Mouse (Mus musculus) intestine, postnatal 0 days (tissue): ENCODE measurements at regions not wholly inside any gene's neighbourhood (a gene's known extent, or its start where the extent isn't known, plus 50 kb on each side); places are given as distances from the start of the nearest gene placed in this dataset.

Source experiments
- ATAC-seq: fragments of 200-750 bp; cut with Nextera tagmentation; 2 replicates; pipeline ENCODE4 v1.8.0; 2017; ENCODE audit warnings: mild to moderate bottlenecking, moderate TSS enrichment, moderate library complexity
- H3K27ac ChIP-seq: fragments of 300-500 bp; sonication (generic); 2 replicates; pipeline ENCODE4 v1.5.1; 2014; ENCODE audit warnings: mild to moderate bottlenecking, low read depth, low read length, moderate library complexity
- H3K27me3 ChIP-seq: fragments of 300-500 bp; sonication (generic); replicated peaks from 2 replicates; pipeline ENCODE4 v1.6.1; 2014; ENCODE audit warnings: low read length, mixed read lengths; ENCODE audit not compliant: control insufficient read depth, insufficient read depth
- H3K36me3 ChIP-seq: fragments of 300-500 bp; sonication (generic); 2 replicates; pipeline ENCODE4 v1.6.1; 2014; ENCODE audit warnings: mild to moderate bottlenecking, moderate library complexity; ENCODE audit not compliant: control insufficient read depth, insufficient read depth
- H3K4me1 ChIP-seq: fragments of 300-500 bp; sonication (generic); replicated peaks from 2 replicates; pipeline ENCODE4 v1.6.1; 2014; ENCODE audit warnings: antibody characterized with exemption, low read length, mixed read lengths; ENCODE audit not compliant: control insufficient read depth, insufficient read depth
- H3K4me2 ChIP-seq: fragments of 300-500 bp; sonication (generic); replicated peaks from 2 replicates; pipeline ENCODE4 v1.6.1; 2014; ENCODE audit warnings: low read depth, mild to moderate bottlenecking, moderate library complexity
- H3K4me3 ChIP-seq: fragments of 300-500 bp; sonication (generic); 2 replicates; pipeline ENCODE4 v1.5.1; 2014; ENCODE audit warnings: low read depth, low read length
- H3K9ac ChIP-seq: fragments of 300-500 bp; sonication (generic); 2 replicates; pipeline ENCODE4 v1.6.1; 2014; ENCODE audit warnings: mild to moderate bottlenecking, low read depth, low read length
- H3K9me3 ChIP-seq: fragments of 300-500 bp; sonication (generic); 2 replicates; pipeline ENCODE4 v1.6.1; 2016; ENCODE audit warnings: mixed run types; ENCODE audit not compliant: control insufficient read depth
- CTCF ChIP-seq: sonication (generic); IDR thresholded peaks from 2 replicates; pipeline ENCODE4 v1.5.1; 2016; ENCODE audit warnings: low read depth, mild to moderate bottlenecking, control low read depth, antibody characterized with exemption, moderate library complexity
- WGBS: fragments of 180-500 bp; shearing (Covaris S2); extraction: QIAGEN DNeasy Blood & Tissue Kit; methylation state at CpG from one replicate; pipeline ENCODE4 v1.1.7; 2014; 5-methylcytosine and 5-hydroxymethylcytosine counted together

DNA sequence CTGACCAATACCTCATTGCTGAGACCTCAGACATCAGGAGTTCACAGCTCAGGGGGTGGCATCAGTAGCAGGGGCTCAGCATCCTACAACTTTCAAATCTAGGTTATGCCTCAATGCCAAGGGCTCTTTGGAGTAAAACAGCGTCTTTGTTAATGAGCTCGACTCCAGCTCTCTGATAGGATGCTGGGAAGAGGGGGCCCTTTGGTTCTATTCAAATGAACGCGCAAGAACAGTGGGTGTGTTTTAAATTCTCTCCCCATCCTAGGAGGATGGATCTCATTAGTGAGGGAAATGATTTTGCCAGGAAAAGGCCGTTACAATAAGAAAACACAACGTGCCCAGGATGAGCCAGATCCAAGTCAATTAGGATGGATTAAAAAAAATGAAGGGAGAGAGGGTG is 132.2 kb upstream of the 3110018I06Rik start:
- H3K27me3 ChIP-seq = no peaks in the 10 kb centered on the region
- no peaks in the 10 kb centered on the region for H3K36me3 ChIP-seq
- ATAC-seq = no peak
- no peak overlapping the region for H3K27ac ChIP-seq
- H3K4me1 ChIP-seq = no peaks in the 10 kb centered on the region
- no peak overlapping the region for H3K4me2 ChIP-seq
- 75% methylated on average over 6 of the region's 6 CpGs for WGBS
- no peaks in the 10 kb centered on the region for H3K9me3 ChIP-seq
- no peak overlapping the region for H3K9ac ChIP-seq
- H3K4me3 ChIP-seq = no peak overlapping the region
- no peak for TF ChIP-seq CTCF

DNA sequence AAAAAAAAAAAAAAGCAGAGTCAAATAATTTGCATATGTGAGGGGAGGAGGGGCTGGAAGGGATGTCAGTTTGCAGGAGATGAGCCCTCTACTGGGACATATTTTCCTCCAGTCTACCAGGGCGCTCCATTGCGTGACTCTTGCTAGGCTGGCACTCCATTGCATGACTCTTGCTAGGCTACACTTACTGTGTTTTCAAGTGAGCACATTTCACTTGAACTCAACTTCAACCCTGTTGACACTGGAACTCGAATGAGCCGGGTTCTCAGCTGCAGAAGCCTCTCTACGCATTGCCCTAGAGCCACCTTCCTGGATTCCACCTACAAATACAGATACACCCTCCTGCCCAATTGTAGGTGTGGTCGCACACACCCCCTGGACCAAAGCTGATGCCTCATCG is 131.5 kb upstream of the 3110018I06Rik start:
- Histone ChIP-seq H3K27me3 (no peaks in the 10 kb centered on the region), H3K4me1 (no peaks in the 10 kb centered on the region), H3K9me3 (no peaks in the 10 kb centered on the region), H3K4me2 (no peak overlapping the region), H3K36me3 (no peaks in the 10 kb centered on the region), H3K4me3 (no peak overlapping the region), H3K27ac (no peak overlapping the region), H3K9ac (no peak overlapping the region)
- TF ChIP-seq CTCF = no peak
- 87% methylated on average over 7 of the region's 7 CpGs for WGBS
- no peak for ATAC-seq

DNA sequence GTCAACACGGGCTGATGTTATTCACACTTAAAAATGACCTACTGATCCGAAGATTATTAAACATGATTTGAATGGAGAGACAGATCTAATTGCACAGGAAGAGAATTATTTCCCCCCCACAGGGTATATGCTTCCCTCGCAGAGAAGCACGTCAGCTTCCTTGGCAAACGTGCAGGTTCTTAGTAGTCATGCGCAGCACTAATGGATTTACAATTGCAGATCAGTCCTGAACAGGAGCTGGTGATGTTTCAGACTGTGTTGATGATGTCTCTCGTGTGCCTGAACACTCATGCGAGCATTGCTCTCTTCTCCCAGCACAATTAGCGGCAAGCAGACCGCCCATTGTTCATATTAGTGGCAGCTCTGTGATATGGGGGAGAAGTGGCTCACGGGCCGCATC is 127.9 kb upstream of the 3110018I06Rik start:
- Histone ChIP-seq H3K4me2 (no peak overlapping the region), H3K27me3 (no peaks in the 10 kb centered on the region), H3K4me3 (no peak overlapping the region), H3K4me1 (no peaks in the 10 kb centered on the region), H3K36me3 (no peaks in the 10 kb centered on the region), H3K27ac (no peak overlapping the region), H3K9me3 (no peaks in the 10 kb centered on the region), H3K9ac (no peak overlapping the region)
- TF ChIP-seq CTCF = no peak
- no peak for ATAC-seq
- WGBS = 85% methylated on average over 12 of the region's 12 CpGs

DNA sequence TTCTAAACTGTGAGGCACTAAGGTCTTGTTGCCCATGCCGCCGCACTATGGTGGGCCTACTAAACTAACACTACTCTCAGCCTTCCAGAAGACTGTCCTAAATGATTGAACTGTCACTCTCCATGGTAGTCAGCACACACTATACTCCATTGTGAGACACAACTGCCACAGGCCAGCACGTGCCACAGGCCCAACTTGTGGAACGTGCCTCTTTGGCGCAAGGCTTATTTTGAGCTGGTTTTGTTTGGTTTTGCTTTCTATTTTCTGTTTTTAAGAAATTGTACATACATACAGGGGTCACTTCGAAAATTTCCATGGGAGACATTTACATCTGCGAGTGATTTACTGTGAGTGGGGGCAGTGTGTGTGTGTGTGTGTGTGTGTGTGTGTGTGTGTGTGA is 126.8 kb upstream of the 3110018I06Rik start:
- Histone ChIP-seq H3K4me3 (no peak overlapping the region), H3K9ac (no peak overlapping the region), H3K27ac (no peak overlapping the region), H3K27me3 (no peaks in the 10 kb centered on the region), H3K4me1 (no peaks in the 10 kb centered on the region), H3K36me3 (no peaks in the 10 kb centered on the region), H3K4me2 (no peak overlapping the region), H3K9me3 (no peaks in the 10 kb centered on the region)
- no peak for TF ChIP-seq CTCF
- WGBS = 91% methylated on average over 7 of the region's 7 CpGs
- no peak for ATAC-seq

DNA sequence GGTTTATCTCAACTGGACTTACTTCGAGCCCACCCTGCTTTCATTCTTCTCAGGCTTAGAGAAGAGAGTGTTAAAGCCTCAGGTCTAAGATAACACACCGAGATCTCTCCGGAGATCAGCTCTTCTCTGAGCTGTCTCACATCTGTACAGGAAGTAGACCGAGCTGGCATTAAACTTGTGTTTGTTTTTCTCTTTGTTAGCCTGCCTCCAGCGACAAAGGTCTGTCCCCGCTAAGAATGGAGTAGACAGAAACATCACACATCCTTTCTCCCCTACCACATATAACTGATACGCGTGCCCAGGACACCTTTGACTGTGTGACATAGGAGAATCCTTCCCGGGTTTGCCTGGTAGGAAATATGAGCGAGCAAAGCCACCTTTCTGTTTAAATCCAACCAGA is 126.3 kb upstream of the 3110018I06Rik start:
- ATAC-seq = no peak
- no peaks in the 10 kb centered on the region for H3K4me1 ChIP-seq
- no peak overlapping the region for H3K27ac ChIP-seq
- H3K4me3 ChIP-seq = no peak overlapping the region
- WGBS = 73% methylated on average over 10 of the region's 10 CpGs
- no peaks in the 10 kb centered on the region for H3K36me3 ChIP-seq
- no peaks in the 10 kb centered on the region for H3K9me3 ChIP-seq
- no peak overlapping the region for H3K4me2 ChIP-seq
- H3K9ac ChIP-seq = no peak overlapping the region
- TF ChIP-seq CTCF = no peak
- H3K27me3 ChIP-seq = no peaks in the 10 kb centered on the region

DNA sequence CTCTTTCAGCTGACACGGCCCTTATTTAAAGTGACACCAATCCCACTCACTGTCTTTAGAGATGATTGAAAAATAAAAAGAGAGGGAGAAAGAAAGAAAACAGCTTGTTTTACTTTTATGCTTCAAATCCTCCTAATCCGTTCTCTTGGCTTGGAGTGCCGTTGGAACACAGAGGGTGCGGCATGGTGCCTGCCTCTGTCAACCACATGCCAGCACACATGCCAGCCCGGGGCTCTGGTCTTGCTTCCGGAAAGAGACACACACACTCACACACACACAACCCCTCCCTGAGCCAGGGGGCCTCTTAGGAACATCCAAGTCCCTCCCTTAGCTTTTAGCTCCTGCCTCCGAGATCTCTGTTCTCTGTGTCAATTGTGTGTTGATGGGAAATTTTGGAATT is 116.2 kb upstream of the 3110018I06Rik start:
- no peak for TF ChIP-seq CTCF

More for the DNA sequence above, 116.2 kb upstream of the 3110018I06Rik start:
- H3K4me2 ChIP-seq = no peak overlapping the region
- H3K9me3 ChIP-seq = no peaks in the 10 kb centered on the region
- WGBS = 84% methylated on average over 7 of the region's 7 CpGs
- no peak overlapping the region for H3K27ac ChIP-seq
- H3K4me1 ChIP-seq = no peaks in the 10 kb centered on the region
- no peaks in the 10 kb centered on the region for H3K36me3 ChIP-seq
- H3K9ac ChIP-seq = no peak overlapping the region
- ATAC-seq = no peak
- H3K27me3 ChIP-seq = no peaks in the 10 kb centered on the region
- H3K4me3 ChIP-seq = no peak overlapping the region
